Mouse (Mus musculus) thymus, adult 2 months (tissue): ENCODE data around the gene Pole3.

Source experiments
- CTCF ChIP-seq: fragments of 200-500 bp; IDR thresholded peaks from 2 replicates; pipeline ENCODE4 v1.5.1; 2012; ENCODE audit warnings: mild to moderate bottlenecking, control low read depth, low read length, moderate library complexity, borderline replicate concordance; ENCODE audit not compliant: control insufficient read depth, poor library complexity, insufficient read depth; ENCODE audit errors: extremely low read depth
- POLR2A ChIP-seq: fragments of 200-500 bp; IDR thresholded peaks from 2 replicates; pipeline ENCODE4 v1.6.1; 2012; ENCODE audit warnings: mild to moderate bottlenecking, low read length, control low read depth, moderate library complexity; ENCODE audit not compliant: control insufficient read depth, poor library complexity, insufficient read depth; ENCODE audit errors: extremely low read depth

- no peak for TF ChIP-seq CTCF
- TF ChIP-seq POLR2A, result no peak; the same call in 1 of the 2 replicates
These were observed 5.6 kb downstream of the Pole3 start for GRCm38 (mm10) chr4:62519122-62519848.
